Mouse (Mus musculus) left cerebral cortex, postnatal 25 days (tissue): Measurements from ENCODE around the gene Gsc. TPM values are rescaled to one million over a fixed set of nuclear protein-coding genes. Genes with fewer than 3 reads are reported as not detected.
"Not testable (repeated sequence)": the region's sequence is repeated elsewhere in the genome, so short reads cannot be mapped to it uniquely, and the experiment has no call there.

Experiments used
- DNase-seq, 2 experiments: peaks; one replicate each; pipeline ENCODE4 v3.0.0; 2022; ENCODE audit warnings: low spot score in 2 of 2, mixed read lengths in 1 of 2
- intact Hi-C: fragments of 180-260 bp; cut with DNase I; formaldehyde crosslinking; loops from one replicate; pipeline ENCODE4 v1.15.1; 2025
- total RNA-seq, 2 experiments: library from RNA; stranded (reverse); gene quantifications; 2 replicates each; pipeline ENCODE4 v1.2.3; 2021

The Gsc gene
- total RNA-seq, 2 experiments from 2014 or later = not detected

DNA sequence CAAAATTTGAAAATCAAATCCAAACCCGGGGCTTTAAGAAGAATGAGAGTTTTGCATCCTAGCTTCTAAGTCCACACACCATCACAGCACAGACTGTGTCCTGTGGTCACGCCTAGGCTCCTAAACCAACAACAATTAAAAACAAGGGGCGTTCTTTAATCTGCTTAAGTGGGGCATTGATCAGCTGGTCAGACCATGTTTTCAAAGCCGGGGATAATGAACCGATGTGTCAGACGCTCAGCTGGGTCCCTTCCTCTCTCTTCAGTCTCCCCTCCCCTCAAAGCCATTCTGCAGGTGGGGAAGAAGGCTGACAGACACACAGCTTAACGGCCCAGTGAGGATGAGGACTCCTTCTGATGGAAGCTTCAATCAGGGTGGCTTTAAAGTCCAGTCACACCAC, 6.2 kb downstream of the Gsc start:
- DNase-seq = no peak
- intact Hi-C loops = no loop called here

DNA sequence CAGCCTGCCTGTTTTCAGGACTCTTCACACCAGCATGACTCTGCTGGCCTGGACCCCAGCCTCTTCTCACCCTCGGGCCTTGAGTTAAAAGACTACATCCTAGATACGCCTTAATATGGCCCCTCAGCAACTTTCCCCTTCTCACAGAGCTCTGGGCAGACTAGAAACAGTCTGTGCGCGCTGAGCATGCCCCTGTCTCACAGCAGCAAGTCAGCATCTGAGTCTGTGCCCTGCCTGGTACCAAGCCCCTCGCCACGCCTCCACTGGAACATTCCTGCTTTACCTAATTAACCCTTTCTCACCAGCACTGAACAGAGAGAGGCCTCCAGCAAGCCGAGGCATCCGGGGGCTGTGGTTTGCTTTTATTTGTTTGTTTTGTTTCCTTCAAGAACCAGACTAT, 11.8 kb downstream of the Gsc start:
- no peak for DNase-seq
- intact Hi-C loops = no loop called here

DNA sequence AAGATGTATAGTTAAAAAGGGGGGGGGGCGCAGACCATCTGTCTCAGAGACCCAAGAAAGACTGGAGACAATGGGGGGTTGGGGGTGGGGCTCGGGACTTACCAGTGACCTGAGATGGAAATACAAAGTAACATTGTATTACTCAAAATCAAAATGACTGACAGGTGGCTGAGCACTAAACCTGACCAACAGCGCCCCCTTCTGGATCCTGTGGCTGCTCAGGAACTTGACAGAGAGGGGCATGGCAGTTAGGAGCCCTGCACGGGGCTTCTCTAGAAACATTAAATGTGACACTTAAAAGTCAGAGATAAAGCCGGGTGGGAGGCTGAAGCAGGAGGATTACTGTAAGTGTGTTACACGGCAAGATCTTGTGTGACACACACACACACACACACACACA, 13.8 kb downstream of the Gsc start:
- intact Hi-C loops = no loop called here
- no peak for DNase-seq

DNA sequence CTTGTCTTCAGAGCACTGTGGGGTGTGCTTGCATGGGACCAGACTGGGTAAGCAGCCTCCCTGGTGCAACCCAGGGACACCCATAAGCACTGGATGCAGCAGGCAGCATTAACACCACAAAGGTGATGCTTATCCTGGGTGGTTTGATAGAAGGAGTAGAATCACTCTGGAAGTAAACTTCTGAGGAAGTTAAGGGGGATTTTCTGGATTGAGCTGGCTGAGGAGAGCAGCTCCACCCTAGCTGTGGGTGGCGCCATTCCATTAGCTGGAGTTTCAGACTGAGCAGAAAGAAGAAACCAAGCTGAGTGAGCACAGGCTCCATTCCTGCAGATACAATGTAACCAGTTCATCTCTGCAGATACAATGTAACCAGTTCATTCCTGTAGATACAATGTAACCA, 20.1 kb downstream of the Gsc start:
- no peak for DNase-seq
- intact Hi-C loops = no loop called here

DNA sequence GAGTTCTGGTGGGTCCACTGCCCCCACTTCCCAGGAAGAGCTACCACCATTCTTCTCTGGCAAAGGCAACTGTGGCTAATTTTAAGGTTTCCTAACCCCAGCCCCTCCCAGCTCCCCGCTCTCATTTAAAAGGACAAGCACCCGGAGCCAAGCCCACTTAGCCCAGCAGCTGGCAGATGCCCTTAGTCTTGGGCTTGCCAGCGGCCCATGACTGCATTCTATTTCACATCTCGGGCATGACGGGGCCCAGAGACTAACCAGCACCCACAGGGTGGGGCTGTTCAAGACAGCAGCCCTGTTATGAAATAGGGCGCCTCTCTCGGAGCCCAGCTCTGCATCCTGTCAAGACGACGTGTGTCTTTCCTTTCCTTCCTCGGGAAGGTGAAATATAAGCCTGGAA, 22.9 kb downstream of the Gsc start:
- DNase-seq = no peak
- intact Hi-C loops = no loop called here

DNA sequence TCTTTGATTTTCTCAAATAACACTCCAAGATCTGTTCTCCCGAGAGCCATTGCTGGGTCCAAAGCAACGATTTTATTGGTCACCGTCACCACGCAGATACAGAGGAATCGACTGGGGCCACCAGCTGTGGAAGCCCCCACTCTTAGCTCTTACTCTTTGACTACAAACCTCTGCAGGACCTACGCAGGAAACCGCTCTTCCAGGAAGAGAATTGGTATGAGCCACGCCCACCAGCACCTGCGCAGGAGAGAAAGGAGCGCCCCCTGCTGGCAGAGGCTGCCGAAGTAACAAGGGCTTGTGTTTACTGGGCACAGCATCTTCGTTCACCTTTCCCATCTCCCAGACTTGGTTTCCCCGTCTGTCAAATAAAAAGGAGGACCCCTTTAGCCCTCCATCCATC, 25.0 kb downstream of the Gsc start:
- intact Hi-C loops = no loop called here
- no peak for DNase-seq

DNA sequence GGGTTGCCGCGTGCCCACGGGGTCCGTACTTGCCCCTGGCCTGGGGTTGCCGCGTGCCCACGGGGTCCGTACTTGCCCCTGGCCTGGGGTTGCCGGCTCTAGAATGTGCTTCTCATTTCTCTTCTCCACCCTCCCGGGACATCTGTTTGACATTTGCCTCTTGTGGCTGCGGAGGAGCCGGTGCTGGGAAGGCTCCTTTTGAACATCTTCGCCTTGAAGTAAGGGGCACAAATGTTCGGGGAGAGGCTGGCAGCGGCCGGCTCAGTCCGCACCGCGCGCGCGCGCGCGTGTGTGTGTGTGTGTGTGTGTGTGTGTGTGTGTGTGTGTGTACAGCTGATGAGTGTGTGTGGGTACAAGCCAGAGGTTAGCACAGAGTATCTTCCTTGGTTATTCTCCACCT, 26.1 kb downstream of the Gsc start:
- intact Hi-C loops, DNase-seq: not testable (repeated sequence)

DNA sequence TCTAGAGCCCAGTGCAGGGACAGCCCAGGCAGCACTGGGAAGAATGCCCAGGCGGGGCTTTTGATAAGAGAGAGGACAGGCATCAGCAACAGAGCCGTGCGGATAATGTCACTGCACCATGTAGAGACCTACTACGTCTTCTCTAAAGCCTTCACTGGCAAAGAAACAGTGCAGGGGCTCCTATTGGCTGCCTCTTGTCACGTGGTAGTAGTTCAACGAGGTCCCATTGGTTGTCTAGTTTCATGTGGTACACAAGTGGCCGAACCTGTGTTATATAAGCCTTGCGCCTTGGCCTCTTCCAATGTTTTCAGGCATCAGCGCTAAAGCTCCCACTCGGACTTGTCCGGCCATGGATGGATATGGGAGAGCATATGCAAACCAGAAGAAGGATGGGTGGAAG, 29.4 kb downstream of the Gsc start:
- DNase-seq = no peak
- intact Hi-C loops = no loop called here

DNA sequence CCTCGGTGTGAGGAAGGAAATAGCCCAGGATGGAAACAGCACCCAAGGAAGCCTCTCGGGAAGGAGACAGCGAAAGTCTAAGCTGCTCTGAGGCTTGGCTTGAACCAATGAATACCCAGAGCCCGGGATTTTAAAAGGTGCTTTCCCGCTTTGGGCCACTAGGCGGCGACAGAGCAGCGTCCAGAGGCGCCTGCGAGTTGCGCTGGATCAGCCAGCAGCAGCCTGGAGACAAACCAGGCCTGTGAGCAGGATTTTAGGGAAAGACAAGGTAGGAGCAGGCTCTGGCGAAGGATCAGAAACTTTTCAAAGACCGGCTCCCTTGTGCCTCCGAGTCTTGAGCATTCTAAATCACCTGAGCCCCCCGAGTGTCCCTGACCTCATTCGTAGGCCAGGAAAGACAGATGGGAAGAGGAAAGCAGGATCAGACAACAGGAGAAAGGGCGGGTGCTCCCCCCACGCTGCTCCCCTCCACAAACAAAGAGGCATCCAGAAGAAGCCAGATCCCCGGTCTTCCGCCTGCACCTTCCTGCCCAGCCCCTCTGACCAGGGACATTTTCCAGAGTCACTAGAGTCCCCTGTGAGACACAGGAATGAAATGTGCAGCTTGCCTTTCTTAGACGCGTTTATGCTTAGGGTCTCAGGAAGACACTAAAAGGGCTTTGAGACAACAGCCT, 32.9 kb downstream of the Gsc start:
- peak; percentile 86 to 92 for DNase-seq
- intact Hi-C loops = loop anchor here (1.0 to 2.0 kb wide), 2 partner anchors 259 to 499 kb away; no protein-coding TSS in a partner anchor

DNA sequence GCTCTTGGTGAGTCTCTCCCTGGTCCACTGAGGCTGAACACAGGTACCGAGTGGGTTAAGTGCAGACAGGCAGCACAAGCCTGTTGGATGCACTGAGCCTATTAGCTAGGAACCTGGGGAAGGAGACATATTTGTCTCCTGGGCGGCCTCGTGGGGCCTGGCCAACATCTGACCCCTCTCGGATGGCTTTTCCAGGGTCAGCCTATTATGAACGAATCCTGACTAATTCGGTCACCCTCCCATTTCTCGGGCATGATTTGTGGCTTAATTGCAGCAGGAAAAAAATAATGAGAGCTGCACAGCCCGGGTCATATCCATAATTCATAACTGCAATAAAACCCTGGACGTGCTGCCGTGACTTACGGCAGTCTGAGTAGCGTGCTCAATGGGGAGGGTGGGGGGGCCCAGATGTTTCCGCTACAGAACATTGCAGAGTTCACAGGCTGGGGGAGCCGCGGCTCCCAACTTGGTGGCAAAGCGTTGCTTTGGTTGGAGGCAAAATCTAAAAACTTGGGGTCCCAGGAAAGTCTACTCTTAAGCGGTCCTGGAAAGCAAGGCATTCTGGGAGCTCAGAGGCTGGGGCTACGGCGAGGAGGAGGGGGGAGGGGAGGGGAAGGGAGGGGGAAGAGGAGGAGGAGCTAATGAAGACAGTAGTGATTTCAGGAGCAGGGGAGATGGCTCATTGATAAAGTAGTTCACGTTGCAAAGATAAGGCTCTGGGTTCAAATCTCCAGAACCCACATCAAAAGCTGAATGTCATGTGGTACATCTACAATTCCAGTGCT, 39.0 kb downstream of the Gsc start:
- intact Hi-C loops = no loop called here
- no peak for DNase-seq

DNA sequence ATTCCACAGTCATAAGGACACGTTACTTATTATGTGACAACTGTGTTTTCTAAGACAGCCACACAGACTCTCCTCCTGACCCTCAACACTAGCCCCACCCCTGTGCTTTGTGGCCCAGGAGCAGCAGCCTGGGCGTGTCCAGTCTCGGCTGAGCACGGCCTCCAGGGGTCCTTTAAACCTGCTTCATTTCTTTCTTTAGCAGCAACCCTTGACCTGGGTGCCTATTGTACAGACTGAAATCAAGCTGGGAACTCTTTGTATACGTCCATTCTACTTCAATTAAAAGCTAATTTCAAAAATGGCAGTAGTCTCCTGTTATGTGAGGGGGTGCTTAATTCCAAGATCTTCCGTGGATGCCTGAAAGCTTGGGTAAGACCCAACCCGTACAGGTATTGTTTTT, 39.9 kb downstream of the Gsc start:
- intact Hi-C loops = no loop called here
- DNase-seq = no peak

DNA sequence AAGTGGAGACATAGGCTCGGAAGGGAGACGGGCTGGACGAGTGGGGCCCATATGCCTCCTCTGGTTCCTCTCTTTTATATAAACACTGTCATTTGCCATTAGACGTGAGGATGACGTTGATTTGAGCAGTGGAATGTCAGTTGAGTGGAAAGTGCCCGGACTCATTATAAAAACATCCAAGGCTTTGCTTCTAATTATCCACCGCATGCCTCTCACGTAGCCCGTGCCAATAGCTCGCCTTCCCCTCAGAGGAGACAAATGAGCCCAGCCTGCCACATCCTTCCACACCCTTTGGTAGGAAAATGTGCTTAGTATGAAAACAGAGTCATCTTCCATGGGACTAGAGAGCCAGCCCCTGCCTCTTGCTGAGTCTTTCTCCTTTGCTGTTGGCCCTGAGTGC, 41.8 kb downstream of the Gsc start:
- DNase-seq = no peak
- intact Hi-C loops = no loop called here

DNA sequence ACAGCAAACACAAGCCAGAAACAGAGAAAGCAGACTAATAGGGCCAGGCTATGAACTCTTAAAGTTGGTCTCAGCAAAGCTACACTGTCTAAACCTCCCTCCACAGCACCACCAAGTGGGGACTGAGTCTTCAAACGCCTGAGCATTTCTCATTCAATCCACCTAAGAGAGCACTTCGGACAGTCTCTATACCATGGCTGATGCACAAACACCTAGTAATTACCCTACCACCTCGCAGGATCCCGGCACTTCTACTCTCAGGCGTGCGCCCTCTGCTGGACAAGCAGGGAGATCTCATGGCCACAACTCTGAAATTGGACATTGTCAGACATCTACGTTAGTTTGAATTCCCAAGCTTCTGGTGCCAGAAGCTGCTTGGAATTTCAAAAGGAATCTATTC, 46.2 kb downstream of the Gsc start:
- DNase-seq = no peak
- intact Hi-C loops = no loop called here

DNA sequence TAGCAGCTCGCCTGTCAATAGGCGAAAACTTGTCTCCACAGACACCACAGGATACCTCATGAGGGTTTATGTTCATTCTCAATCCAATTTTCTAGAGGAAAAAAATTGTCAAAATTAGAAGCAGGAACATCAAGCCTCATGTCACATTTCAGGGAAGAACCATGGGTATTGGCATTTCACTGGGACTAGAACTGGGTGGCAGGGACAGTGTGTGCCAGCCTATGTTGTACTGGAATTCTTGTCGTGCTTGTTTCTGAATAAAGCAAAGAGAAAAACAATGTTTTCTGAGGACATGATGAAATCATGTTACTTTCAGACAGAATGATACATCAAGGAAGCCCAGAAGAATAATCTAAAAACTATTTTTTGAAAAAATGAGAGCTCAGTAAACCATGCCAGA, 47.5 kb downstream of the Gsc start:
- intact Hi-C loops = no loop called here
- DNase-seq = no peak

DNA sequence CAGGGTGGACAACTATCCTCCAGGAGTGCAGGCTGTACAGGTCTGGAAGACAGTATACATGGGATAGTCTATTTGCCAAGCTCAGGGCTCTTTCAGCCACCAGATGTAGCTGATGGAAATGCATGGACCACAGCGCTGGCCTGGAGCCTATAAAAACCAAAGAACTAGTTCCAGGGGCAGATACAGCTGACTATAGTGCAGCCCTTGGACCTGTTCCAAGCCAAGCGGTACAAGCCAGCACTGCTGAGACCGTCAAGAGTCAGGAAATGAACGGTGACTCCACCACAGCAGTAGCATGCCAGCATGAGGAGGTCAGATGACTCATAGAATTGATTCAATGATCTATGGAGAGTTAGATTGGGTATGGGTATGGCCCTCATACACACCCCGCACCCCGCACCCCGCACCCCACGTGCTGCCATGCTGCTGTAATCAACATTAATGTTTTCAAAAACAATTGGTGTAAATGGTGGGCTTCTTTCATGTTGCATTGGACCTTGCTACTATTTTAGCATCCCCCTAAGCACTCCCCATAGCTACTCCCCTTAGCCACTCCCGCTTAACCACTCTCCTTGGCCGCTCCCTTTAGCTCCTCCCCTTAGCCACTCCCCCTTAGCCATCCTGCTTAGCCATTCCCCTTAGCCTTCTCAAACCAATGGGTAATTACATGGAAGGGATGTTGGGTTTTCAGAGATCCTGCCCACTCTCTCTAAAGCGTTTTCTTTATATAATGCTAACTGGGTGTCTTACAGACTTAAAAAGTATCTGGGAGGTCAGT, 50.3 kb downstream of the Gsc start:
- intact Hi-C loops = no loop called here
- no peak for DNase-seq

Other genes starting within 250 kb of the Gsc start
- not detected for gene Serpina3g, start 237.1 kb downstream of the Gsc start, total RNA-seq
- not detected for gene Serpina3i, start 210.2 kb downstream of the Gsc start, total RNA-seq
- gene Serpina3j, start 158.8 kb downstream of the Gsc start, total RNA-seq = not detected
- not detected for gene Serpina3k, start 134.8 kb downstream of the Gsc start, total RNA-seq
- under 1 TPM in 1 of 2 experiments, not detected in 1; 0.25 TPM for gene Serpina3m, start 134.8 kb downstream of the Gsc start, total RNA-seq
- gene Serpina3n, start 66.6 kb downstream of the Gsc start, total RNA-seq = 10 to 100 TPM in 1 of 2 experiments, 1 to 10 TPM in 1; 9.3 to 10.7 TPM